Mouse (Mus musculus): ENCODE measurements at regions not wholly inside any gene's neighbourhood (a gene's known extent, or its start where the extent isn't known, plus 50 kb on each side); places are given as distances from the start of the nearest gene placed in this dataset.
A peak's percentile ranks its signal among the peaks of the same experiment; 100 is the strongest.

DNA sequence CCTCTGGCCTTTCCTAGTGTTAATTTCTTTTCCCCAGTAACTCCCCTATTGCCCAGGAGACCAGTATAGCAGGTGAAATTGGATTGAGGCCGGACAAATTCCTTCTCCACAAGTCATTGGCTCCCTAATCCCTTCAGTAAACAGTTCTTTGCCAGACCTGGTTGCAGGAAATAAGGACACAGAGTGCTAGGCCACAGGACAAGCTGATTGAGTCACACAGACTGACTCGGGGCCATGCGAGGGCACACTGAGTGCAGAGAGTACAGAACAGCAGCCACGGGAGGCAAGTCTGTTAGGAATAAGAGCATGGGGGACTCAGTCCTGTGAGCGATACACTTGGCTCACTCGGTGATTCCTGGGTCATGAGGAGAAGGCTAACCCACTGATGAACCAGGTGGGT lies 134.3 kb upstream of the Ajap1 start:
- no peaks in the 10 kb centered on the region for H3K27me3 ChIP-seq (ENCODE audit: control insufficient read depth, insufficient read depth, low read length)
- H3K4me1 ChIP-seq (ENCODE audit: control insufficient read depth, insufficient read depth, low read length), result no peaks in the 10 kb centered on the region
- H3K4me3 ChIP-seq (ENCODE audit: control insufficient read depth, low read depth, low read length), result no peak overlapping the region
- TF ChIP-seq CTCF (IDR thresholded peaks at IDR 0.05; ENCODE audit: control insufficient read depth, insufficient read depth, insufficient replicate concordance, low read depth, low read length), result no peak
- TF ChIP-seq POLR2A (IDR thresholded peaks at IDR 0.05; ENCODE audit: control insufficient read depth, low read depth, low read length), result no peak
- no peaks in the 10 kb centered on the region for H3K36me3 ChIP-seq (ENCODE audit: control insufficient read depth, insufficient read depth, low read length)
- H3K27ac ChIP-seq (ENCODE audit: control insufficient read depth, insufficient read depth, low read depth, low read length), result no peak overlapping the region

DNA sequence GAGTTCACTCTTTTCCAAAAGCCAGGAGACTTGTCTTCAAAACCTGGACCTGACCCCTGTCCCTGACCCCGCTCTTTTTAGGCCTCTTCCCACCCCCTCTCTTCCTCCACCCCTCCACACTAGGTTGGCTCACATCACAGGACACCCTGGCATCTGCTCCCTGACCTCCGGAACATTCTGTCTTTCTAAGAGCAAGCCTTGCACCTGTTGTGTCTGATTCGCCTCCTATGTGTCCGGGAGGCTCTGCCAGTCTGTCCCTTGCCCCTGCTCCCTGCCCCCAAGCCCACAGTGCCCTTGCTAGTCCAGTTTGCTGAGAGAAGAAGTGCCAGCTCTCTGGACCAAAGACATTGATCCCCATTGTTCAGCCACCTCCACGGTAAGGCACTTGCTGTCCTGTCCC lies 138.3 kb upstream of the Ajap1 start:
- Histone ChIP-seq H3K4me1 (ENCODE audit: control insufficient read depth, insufficient read depth, low read length) (no peaks in the 10 kb centered on the region), H3K27me3 (ENCODE audit: control insufficient read depth, insufficient read depth, low read length) (no peaks in the 10 kb centered on the region), H3K36me3 (ENCODE audit: control insufficient read depth, insufficient read depth, low read length) (no peaks in the 10 kb centered on the region), H3K4me3 (ENCODE audit: control insufficient read depth, low read depth, low read length) (no peak overlapping the region), H3K27ac (ENCODE audit: control insufficient read depth, insufficient read depth, low read depth, low read length) (no peak overlapping the region)
- TF ChIP-seq POLR2A (IDR thresholded peaks at IDR 0.05; ENCODE audit: control insufficient read depth, low read depth, low read length) (no peak), CTCF (IDR thresholded peaks at IDR 0.05; ENCODE audit: control insufficient read depth, insufficient read depth, insufficient replicate concordance, low read depth, low read length) (no peak)

DNA sequence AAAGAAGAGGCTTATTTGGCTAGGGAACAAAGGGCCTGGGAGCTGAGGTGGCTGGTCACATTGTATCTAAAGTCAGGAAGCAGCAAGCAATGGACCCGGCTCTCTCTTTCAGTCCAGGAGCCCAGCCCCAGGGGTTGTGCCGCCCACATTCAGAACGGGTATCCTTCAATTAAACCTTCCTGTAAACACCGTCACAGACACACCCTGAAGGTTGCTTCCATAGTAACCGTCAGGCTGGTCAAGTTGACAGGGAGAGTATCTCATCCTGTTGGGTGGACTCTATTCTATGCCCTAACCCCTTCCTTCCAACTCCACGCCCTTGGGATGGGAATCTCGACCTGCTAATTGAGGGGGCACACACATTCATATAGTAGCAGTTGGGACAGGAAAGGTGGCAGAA lies 148.6 kb upstream of the Ajap1 start:
- Histone ChIP-seq H3K4me3 (ENCODE audit: control insufficient read depth, low read depth, low read length) (peak overlapping the region; percentile 34), H3K27me3 (ENCODE audit: control insufficient read depth, insufficient read depth, low read length) (no peaks in the 10 kb centered on the region), H3K36me3 (ENCODE audit: control insufficient read depth, insufficient read depth, low read length) (no peaks in the 10 kb centered on the region), H3K4me1 (ENCODE audit: control insufficient read depth, insufficient read depth, low read length) (peaks cover 12% of the 10 kb centered on the region), H3K27ac (ENCODE audit: control insufficient read depth, insufficient read depth, low read depth, low read length) (no peak overlapping the region)
- TF ChIP-seq POLR2A (IDR thresholded peaks at IDR 0.05; ENCODE audit: control insufficient read depth, low read depth, low read length) (no peak), CTCF (IDR thresholded peaks at IDR 0.05; ENCODE audit: control insufficient read depth, insufficient read depth, insufficient replicate concordance, low read depth, low read length) (no peak)

DNA sequence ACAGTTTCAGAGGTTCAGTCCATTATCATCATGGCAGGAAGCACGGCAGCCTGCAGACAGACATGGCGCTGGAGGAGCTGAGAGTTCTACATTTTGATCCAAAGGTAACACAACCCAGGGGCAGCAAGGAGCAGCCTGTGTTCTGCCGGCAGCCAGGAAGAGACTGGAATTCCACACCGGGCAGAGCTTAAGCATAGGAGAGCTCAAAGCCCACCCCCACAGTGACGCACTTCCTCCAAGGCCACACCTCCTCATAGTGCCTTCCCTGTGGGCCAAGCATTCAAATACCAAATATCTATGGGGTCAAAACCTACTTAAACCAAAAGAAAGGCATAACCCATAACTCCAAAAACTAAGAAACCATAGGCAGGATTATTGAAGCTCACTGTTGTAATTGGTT lies 149.4 kb upstream of the Ajap1 start:
- Histone ChIP-seq H3K27ac (ENCODE audit: control insufficient read depth, insufficient read depth, low read depth, low read length) (no peak overlapping the region), H3K4me1 (ENCODE audit: control insufficient read depth, insufficient read depth, low read length) (peaks cover 12% of the 10 kb centered on the region), H3K4me3 (ENCODE audit: control insufficient read depth, low read depth, low read length) (peak overlapping the region; percentile 72), H3K36me3 (ENCODE audit: control insufficient read depth, insufficient read depth, low read length) (no peaks in the 10 kb centered on the region), H3K27me3 (ENCODE audit: control insufficient read depth, insufficient read depth, low read length) (no peaks in the 10 kb centered on the region)
- TF ChIP-seq CTCF (IDR thresholded peaks at IDR 0.05; ENCODE audit: control insufficient read depth, insufficient read depth, insufficient replicate concordance, low read depth, low read length), result no peak
- TF ChIP-seq POLR2A (IDR thresholded peaks at IDR 0.05; ENCODE audit: control insufficient read depth, low read depth, low read length), result no peak

DNA sequence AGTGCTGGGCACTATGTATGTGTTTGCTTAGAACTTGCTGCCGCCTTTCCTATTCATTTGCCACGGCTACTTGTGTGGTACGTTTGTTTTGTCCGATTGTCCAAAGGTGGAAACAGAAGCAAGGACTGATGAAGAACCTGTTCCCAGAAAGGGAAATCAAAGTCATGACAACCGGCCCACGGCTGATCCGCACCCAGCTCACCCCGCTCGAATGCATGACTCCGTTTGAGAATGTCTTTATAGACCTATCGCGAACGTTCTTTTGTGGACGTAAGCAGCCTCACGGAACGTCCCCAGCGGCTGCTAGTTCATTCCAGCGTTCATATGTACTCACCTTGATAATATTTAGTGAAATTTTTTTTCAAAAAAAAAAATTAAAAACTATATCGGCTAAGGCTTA lies 149.9 kb upstream of the Ajap1 start:
- H3K36me3 ChIP-seq (ENCODE audit: control insufficient read depth, insufficient read depth, low read length), result no peaks in the 10 kb centered on the region
- no peak overlapping the region for H3K27ac ChIP-seq (ENCODE audit: control insufficient read depth, insufficient read depth, low read depth, low read length)
- H3K4me3 ChIP-seq (ENCODE audit: control insufficient read depth, low read depth, low read length), result peak overlapping the region; percentile 72
- peaks cover 12% of the 10 kb centered on the region for H3K4me1 ChIP-seq (ENCODE audit: control insufficient read depth, insufficient read depth, low read length)
- no peaks in the 10 kb centered on the region for H3K27me3 ChIP-seq (ENCODE audit: control insufficient read depth, insufficient read depth, low read length)
- TF ChIP-seq POLR2A (IDR thresholded peaks at IDR 0.05; ENCODE audit: control insufficient read depth, low read depth, low read length) (0 out of 2 replicates have a peak, but pooled peaks have one; percentile 22), CTCF (IDR thresholded peaks at IDR 0.05; ENCODE audit: control insufficient read depth, insufficient read depth, insufficient replicate concordance, low read depth, low read length) (no peak)

DNA sequence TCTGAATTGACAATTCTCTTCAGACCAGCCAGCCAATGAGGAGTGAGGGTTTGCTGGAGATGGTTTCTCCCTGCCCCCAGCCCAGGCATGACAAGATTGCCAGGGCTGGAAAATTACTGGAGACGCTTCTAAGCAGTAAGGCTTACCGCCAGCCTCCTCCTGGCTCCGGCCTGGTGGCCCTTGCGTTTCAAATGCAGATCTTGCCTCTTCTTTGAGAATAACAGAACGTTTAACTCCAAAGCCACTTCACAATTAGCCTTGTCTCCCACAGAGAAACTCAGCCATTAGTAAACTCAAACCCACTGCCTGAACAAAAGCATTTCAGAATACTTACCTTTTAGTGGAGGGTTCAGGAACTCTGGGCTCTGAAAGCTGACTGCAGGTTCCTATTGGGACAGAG lies 150.6 kb upstream of the Ajap1 start:
- Histone ChIP-seq H3K36me3 (ENCODE audit: control insufficient read depth, insufficient read depth, low read length) (no peaks in the 10 kb centered on the region), H3K27ac (ENCODE audit: control insufficient read depth, insufficient read depth, low read depth, low read length) (no peak overlapping the region)
- TF ChIP-seq POLR2A (IDR thresholded peaks at IDR 0.05; ENCODE audit: control insufficient read depth, low read depth, low read length) (no peak), CTCF (IDR thresholded peaks at IDR 0.05; ENCODE audit: control insufficient read depth, insufficient read depth, insufficient replicate concordance, low read depth, low read length) (no peak)

DNA sequence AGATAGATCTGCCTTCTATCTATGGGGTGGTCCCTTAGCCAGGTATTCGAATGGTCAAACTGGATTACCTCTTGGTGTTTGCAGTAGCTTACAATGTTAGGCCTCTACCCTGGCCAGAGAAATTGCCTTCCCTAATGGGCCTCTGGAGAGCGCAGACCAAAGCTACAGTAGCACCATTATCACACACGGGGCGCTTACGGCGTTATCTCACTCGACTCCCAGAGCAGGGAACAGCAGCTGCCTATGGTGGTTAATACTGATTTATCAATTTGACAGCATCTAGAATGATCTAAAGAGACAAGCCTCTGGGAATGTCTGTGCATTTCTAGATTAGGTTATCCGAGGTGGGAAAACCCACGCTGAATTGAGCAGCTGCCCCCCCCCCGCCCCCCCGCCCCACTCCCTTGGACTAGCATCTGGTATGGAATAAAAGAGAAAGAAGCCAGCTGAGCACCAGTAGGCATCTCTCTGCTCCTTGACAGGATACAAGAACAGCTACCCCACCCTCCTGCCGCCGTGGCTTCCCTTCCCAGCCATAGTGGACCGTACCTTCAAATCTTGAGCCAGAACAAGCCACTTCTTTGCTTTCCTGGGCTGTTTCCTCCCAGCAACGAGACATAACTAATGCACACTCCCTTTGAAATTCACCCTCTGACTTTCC lies 151.7 kb upstream of the Ajap1 start:
- Histone ChIP-seq H3K36me3 (ENCODE audit: control insufficient read depth, insufficient read depth, low read length) (no peaks in the 10 kb centered on the region), H3K4me1 (ENCODE audit: control insufficient read depth, insufficient read depth, low read length) (peaks cover 12% of the 10 kb centered on the region), H3K4me3 (ENCODE audit: control insufficient read depth, low read depth, low read length) (no peak overlapping the region), H3K27me3 (ENCODE audit: control insufficient read depth, insufficient read depth, low read length) (no peaks in the 10 kb centered on the region), H3K27ac (ENCODE audit: control insufficient read depth, insufficient read depth, low read depth, low read length) (no peak overlapping the region)
- TF ChIP-seq POLR2A (IDR thresholded peaks at IDR 0.05; ENCODE audit: control insufficient read depth, low read depth, low read length), result no peak
- no peak for TF ChIP-seq CTCF (IDR thresholded peaks at IDR 0.05; ENCODE audit: control insufficient read depth, insufficient read depth, insufficient replicate concordance, low read depth, low read length)

More for the DNA sequence above, 150.6 kb upstream of the Ajap1 start:
- Histone ChIP-seq H3K4me1 (ENCODE audit: control insufficient read depth, insufficient read depth, low read length) (peaks cover 12% of the 10 kb centered on the region), H3K4me3 (ENCODE audit: control insufficient read depth, low read depth, low read length) (no peak overlapping the region), H3K27me3 (ENCODE audit: control insufficient read depth, insufficient read depth, low read length) (no peaks in the 10 kb centered on the region)
